Mouse (Mus musculus): Measurements from ENCODE around the gene Psmc3ip.
A peak's percentile ranks its signal among the peaks of the same experiment; 100 is the strongest.

Gene Psmc3ip

DNA sequence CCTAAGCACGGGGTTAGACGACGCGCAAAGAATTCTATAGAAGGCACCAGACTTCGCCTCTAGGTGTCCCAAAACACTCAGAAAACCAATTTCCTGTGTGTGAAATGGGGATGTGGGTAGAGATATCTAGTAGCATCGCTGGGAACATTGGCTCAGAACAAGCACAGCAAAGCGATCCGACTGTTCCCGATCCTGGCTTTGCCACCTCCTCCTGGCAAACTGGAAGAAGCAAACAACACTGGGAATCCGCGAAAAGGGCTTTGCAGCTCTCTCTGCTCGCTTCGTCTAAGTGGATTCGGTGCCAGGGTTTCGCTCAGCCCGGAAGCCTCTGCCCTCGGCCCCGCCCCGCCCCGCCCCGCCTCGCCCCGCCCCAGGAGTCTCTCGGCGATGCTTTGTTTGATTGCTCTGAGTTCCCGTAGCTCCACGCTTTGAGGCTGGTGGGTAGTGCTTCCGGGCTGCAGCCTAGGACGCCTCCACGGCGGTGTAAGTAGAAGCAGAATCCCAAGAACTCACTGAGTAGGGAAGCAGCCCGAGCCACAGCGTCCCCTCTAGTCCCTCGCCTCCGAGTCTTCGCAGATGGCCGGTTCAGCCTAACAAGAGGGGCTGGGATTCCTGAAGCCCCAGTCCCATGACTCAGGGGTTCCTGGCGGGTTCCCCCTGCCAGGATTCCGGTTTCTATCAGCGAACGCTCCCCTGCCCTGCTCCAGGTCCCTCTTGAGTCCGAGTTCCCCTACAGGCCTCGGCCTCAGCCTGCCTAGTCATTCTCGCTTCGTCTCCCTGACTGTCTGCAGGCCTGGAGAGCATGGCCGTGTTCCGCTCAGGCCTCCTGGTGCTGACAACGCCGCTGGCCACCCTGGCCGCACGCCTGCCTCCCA lies 12.8 kb downstream of the Psmc3ip start, which contains the start of gene Coasy:
Gene Coasy (plus strand): TSS at position 358 of the 875 bp plus-strand sequence.
- peak; percentile 69 for ATAC-seq (ENCODE audit: insufficient number of reproducible peaks, low FRiP score, low TSS enrichment)

DNA sequence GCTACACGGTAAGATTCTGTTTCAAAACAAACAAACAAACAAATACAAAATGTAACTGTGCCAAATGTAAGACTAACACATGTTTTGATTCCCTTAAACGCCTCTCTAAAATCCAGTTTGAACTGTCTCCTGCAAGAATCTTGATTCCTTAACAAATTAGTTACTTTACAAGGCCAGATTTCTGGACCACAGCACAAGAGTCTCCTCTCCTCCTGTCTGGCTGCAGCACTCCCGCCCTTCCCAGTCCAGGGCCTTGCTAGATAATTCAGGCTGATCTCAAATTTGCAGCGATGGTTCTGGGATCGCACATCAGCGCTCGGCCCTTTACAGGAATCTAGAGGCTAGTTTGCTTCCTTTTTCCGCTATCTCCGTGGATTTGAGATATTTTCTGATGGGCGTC lies 13.6 kb downstream of the Psmc3ip start:
- ATAC-seq (ENCODE audit: insufficient number of reproducible peaks, low FRiP score, low TSS enrichment) = no peak

DNA sequence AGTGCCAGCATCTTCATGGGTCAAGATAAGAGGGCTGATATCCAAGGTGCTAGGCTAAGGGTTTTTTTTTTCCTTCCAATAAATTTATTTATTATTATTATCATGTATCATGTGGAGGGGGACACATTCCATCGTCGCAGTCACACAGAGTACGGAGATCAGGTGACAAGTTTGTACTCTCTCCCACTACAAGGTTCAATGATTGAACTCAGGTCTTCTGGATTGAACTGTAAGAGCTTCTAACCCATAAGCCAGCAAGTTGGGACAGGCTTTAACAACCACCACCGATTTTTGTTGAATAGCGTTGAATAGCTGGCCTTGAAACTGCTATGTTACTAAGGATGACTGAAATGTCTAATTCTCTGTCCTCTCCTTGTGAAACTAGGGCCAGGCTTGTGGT lies 14.8 kb downstream of the Psmc3ip start:
- no peak for ATAC-seq (ENCODE audit: insufficient number of reproducible peaks, low FRiP score, low TSS enrichment)

DNA sequence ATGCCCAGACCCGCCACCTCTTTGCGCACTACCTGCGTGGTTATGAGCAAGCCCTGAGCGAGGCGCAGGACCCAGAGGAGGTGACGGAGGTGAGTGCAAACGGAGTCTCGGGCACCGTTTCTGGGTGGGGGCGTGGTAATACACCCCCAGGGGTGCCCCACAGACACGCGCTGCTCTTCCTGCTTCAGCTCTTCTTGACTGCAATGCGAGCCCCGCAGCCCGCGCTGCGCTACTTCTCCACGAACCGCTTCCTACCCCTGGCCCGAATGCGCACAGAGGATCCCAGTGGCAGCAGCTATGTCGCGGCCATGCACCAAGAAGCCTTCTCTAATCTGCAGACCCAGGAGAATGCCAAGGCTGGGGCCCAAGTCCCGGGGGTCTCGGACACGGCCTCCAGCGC lies 15.5 kb downstream of the Psmc3ip start:
- ATAC-seq (ENCODE audit: insufficient number of reproducible peaks, low FRiP score, low TSS enrichment) = no peak

DNA sequence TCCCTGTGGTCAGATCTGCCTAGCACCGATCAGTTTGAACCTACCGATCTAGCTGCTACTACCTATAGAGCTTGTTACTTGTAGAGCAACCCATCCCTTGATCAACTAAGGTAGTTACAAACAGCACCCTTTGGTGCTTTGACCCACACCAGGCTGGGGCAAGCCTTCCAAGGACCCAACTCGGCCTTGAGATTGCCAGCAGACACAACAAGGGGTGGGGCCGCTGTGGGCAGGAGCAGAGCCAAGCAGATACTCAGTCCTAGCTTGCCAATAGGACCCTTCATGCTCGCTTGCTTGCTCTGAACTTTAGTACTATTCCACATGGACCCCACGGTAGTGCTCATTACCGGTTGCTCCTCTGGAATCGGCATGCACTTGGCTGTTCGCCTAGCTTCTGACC lies 17.1 kb downstream of the Psmc3ip start, which contains the start of gene Hsd17b1:
Gene Hsd17b1 (plus strand): TSS at position 291 of the 400 bp plus-strand sequence.
- no peak for ATAC-seq (ENCODE audit: insufficient number of reproducible peaks, low FRiP score, low TSS enrichment)

DNA sequence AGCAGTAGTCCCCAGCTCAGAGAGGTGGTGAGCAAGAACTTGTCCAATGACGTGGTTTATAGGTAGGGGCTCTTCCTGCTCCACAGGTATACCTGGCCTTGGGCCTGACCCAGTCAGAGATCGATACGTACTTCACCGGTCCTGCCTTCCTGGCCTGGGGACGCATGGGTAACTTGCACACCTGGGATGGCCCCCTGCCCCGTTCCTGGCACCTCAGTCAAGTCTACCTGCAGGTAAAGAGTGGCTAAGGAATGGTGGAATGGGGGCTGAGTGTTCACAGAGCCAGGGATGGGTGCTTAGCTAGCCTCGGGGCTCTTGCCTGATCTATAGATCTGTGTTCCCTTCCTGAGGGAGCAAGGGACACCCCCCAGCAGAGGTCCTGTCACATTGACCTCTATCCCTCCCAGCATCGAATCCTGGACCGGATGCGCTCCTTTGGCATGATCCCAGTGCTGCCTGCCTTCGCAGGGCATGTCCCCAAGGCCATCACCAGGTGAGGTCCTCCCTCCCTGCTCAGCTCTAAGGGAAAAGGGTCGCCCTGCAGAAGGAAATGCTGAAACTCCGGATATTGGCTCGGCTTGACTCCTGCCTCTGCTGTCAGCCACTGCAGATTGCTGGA lies 23.3 kb downstream of the Psmc3ip start:
- no peak for ATAC-seq (ENCODE audit: insufficient number of reproducible peaks, low FRiP score, low TSS enrichment)

DNA sequence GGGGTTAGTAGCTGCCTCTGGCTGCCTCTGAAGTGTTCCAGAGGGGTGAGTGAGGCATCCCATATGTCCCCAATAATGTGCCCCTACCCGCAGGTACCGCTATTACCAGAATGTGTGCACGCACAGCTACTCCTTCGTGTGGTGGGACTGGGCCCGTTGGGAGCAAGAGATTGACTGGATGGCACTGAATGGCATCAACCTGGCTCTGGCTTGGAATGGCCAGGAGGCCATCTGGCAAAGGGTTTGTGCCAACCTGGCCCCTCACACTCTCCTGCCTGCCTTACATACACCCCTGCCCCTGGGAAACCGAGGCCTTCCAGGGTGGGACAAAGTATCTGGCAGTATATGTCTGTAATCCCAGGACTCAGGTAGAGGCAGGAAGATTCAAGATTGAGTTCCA lies 24.2 kb downstream of the Psmc3ip start:
- no peak for ATAC-seq (ENCODE audit: insufficient number of reproducible peaks, low FRiP score, low TSS enrichment)

DNA sequence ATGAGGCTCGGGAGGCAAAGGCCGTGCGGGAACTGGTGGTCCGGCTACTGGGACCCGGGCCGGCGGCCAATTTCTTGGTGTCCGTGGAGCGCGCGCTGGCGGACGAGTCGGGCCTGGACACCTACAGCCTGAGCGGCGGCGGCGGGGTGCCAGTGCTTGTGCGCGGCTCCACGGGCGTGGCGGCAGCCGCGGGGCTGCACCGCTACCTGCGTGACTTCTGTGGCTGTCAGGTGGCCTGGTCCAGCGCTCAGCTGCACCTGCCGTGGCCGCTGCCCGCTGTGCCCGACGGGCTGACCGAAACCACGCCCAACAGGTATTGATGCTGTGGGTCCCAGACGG lies 25.1 kb downstream of the Psmc3ip start:
- ATAC-seq (ENCODE audit: insufficient number of reproducible peaks, low FRiP score, low TSS enrichment) = peak; percentile 22; the same call in 1 of the 2 replicates

DNA sequence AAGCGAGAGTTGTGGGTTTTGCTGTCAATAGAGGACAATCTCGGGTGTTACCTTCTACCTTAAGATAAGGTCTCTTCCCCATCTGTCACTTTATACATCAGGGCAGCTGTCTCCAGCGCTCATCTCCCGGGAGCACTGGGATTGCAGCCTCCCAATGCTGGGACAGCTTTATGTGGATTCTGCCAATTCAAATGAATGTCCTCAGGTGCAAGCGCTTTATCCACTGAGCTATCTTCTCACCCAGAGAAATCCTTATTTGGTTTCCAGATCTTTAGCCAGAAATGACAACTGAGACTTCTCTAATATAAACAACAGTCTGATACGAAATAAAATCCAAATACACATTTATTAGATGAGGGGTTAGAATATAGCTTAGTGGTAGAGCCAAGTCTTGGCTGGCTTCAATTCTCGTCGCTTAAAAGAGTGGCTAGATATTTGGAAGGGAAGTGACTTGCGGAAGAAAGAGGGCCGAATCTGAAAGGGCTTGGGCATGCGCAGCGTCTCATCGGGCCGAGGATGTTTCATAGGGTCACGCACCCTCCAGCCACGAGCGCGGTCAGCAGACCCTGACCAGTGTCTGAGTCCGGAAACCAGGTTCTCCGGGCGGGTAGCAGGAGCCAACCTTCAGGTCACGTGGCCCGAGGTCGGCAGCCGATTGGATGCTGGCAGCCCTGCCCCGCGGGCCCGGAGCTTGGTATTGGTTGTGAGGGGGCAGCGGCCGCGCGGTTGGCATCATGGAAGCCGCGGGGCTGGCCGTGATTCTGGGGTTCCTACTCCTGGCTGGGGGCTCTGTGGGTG lies 25.6 kb downstream of the Psmc3ip start, which contains the start of gene Naglu:
Gene Naglu (plus strand): TSS at position 622 of the 798 bp plus-strand sequence.
- ATAC-seq (ENCODE audit: insufficient number of reproducible peaks, low FRiP score, low TSS enrichment) = peak; percentile 79

DNA sequence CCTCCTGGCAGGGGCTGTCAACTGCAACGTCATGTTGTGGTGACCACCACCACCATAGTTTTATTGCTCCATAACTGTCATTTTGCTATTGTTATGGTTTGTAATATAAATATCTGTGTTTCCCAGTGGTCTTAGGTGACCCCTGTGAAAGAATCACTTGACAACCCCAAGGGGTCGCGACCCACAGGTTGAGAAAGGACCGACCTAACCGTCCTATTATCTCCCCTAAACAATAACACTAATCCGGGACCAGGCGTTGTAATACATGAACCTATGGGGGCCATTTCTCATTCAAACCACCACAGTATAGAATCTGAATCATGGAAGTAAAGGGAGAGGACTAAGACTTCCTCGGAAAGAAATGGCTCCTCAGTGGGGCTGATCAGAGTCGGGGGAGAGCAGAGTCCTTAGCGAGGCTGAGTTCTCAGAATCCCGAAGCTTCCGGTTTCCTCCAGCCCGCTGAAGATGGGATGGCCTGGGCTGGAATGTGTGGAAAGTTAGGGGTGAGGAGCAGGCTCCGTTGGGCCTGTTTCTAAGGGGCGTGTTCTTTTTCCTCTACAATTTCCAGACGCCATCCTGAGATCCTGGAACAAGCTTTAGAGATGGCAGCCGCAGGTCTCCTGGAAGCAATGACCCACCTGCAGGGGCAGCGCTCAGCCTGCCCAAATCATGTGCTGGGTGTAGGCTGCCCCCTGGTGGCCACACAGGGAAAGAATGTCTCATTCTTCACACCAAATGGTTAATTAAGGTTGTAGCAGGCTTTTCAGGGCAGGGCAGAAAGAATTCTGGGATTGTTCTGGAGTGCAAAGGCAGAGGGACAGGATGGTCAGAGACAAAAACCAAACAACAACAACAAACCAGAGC lies 28.5 kb downstream of the Psmc3ip start:
- ATAC-seq (ENCODE audit: insufficient number of reproducible peaks, low FRiP score, low TSS enrichment) = no peak

DNA sequence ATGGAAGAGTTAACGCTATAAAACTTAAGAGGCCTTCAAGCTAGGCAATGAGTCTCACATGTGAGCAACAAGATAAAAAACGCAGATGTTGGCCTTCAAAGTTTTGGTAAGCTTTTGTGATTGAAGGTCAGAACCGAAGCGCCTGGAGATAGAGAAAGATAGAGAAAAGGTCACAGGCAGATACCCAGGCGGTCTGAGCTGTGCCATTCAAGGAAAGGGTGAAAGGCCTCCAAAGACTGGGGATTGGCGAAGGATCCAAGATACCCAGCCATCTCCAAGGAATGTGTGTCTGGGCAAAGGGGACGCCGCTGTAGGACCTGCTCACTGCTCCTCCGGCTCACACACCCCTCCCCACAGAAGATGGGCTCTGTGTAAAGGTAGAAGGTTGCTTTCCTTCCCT lies 30.2 kb downstream of the Psmc3ip start:
- ATAC-seq (ENCODE audit: insufficient number of reproducible peaks, low FRiP score, low TSS enrichment) = no peak

DNA sequence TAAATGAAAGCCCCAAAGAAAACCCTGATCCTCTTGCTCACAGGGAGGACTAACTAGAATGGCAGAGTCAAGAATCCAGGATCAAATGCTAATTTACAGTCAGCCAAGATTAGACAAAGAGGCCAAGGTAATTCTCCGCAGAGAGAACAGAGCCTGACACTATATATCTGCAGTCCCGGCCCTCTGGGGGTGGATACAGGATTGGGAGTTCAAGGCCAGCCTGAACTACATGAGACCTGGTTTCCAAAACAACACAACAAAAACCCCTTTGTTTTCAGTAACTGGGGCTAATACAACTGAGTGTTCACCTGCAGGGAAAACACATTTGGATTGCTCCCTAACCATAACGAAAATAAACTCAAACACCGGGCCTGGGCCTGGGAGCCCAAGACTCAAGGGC lies 30.8 kb downstream of the Psmc3ip start:
- ATAC-seq (ENCODE audit: insufficient number of reproducible peaks, low FRiP score, low TSS enrichment) = no peak

DNA sequence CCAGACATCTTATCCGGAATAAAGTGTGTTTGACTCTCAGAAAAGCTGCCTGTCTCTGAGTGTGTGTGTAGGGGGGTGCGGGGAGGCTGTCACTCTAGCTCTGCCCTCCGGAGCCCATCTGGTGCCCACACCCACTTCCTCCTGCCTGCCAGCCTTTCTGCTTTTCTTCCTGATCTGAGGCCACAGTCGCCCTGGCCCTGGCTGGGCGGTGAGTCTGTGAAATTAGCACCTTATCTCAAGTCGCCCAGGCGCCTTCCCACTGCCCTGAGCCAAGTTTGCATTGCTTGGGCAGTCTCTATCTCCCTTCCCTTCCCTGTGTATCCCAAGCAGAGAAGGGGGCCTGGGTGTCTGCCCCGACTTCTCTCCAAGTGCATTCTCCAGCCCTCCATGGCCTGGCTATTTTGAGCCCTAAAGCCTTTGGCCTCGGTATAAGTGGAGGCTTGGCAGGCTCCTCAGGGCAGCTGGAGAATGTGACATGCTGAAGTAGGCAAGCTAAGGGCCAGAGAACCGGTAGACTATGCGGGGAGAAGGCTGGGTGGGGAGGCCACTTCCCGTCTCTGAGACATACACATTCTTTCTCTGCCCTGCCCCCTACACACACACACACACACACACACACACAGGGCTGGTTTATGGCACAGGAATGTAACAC lies 31.4 kb downstream of the Psmc3ip start:
- no peak for ATAC-seq (ENCODE audit: insufficient number of reproducible peaks, low FRiP score, low TSS enrichment)

DNA sequence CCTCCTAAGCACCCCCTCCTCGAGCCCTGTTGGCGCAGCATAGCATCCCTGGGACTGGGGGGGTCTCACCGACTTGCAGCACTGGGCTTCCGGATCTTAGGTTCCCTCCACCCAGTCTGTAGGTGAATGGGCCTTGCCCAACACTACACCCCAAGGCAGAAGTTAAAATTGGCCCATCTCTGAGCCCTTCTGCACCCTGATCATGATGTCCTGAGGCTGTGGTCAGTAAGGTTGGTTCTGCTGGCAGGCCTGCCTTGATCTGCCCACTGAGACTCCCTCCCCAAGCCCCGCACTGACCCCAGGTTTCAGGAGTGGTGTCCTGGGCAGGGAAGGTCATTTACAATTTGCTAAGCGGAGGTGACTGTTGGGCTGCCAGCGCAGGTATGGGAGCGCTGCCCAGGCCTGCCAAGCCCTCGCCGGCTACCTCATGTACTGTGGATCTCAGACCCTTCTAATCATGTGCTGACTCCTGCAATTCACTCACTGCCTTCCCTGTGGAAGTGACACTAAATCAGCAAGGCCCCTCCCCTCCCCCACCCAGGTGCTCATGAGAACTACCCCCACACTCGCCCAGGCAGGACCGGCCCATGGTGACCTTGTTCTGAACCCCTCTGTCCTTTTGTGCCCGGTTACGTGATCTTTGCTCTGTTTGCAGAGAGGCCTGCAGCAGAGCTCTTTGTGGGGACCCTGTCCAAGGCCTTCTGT lies 32.1 kb downstream of the Psmc3ip start:
- ATAC-seq (ENCODE audit: insufficient number of reproducible peaks, low FRiP score, low TSS enrichment) = no peak

DNA sequence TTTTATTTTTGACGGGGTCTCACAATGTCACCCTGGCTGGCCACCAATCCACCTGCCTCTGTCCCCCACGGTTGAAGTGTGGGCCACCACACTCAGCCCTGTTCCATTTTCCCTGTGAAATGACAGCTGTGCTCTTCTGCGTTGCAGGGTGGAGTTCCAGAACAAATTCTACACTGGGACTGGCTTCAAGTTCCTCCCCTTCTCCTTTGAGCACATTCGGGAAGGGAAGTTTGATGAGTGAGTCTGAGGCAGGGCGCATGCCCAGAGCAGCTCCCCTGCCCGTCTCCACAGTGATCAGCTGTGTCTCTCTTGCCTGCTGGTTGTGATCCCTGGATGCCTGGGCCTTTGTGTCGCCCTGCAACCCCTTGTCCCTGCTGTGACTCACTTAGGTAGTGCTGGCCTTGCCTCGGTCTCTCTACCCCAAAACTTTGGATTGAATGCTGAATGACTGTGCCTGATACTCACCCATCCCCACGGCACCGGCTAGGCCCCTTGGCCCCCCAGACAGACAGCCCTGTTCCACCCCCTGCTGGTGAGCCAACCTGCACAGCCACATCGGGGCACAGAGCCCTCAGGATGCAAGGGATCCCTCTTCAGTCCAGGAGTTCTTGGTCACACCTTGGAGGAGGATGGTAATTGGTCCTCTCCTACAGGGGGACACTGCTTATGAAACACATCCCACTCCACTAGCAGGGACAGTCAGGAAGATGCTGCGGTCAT lies 32.9 kb downstream of the Psmc3ip start:
- ATAC-seq (ENCODE audit: insufficient number of reproducible peaks, low FRiP score, low TSS enrichment) = no peak

DNA sequence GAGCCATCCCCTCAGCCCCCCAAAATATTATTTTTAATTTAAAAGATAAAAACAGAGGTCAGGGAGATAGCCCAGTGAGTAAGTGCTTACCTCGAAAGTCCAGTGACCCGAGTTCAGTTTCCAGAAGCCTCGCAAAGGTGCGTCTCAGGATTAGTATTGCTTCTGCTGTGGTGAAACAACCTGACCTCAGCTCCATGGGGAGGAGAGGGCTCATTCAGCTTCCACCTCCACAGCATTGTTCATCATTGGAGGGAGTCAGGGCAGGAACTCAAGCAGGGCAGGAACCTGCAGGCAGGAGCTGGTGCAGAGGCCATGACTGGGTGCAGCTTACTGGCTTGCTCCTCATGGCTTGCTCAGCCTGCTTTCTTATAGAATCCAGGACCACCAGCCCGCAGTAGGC lies 34.2 kb downstream of the Psmc3ip start:
- no peak for ATAC-seq (ENCODE audit: insufficient number of reproducible peaks, low FRiP score, low TSS enrichment)

DNA sequence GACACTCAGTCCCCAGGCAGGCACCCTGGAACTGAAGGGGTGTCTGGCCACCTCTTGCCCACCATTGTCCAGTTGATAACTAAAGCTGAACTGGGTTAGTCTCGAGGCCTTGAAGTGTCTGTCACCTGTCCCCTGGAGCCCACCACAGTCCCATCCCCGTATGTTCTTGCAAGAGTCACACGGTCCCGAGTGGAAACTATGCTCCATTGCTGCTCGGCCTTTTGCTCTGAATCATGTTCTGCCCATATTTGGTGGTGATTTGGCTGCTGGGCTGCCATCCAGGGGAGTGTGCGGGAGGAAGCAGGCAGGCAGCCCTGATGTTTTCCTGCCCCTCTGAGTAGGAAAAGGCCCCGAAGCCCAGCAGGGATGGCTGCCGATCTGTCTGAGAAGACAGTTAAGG lies 35.1 kb downstream of the Psmc3ip start:
- no peak for ATAC-seq (ENCODE audit: insufficient number of reproducible peaks, low FRiP score, low TSS enrichment)

DNA sequence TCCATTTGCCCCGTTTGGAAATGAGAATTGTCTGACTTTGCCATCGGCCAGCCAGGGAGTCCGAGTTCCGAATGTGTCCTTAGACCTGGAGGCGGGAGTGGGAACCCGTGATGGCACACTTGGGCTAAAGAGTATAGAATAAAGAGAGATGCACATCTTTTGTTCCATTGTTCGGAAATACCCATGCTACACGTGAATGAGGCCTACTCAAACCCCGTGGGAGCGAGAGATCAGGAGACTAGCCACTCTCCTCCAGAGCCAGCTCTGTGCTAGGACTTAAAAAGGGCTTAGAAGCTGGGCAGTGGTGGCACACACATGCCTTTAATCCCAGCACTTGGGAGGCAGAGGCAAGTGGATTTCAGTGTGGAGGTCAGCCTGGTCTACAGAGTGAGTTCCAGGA lies 35.8 kb downstream of the Psmc3ip start:
- no peak for ATAC-seq (ENCODE audit: insufficient number of reproducible peaks, low FRiP score, low TSS enrichment)

Data from cerebellum, adult (tissue).